Mouse (Mus musculus) forebrain, embryonic 13.5 days (tissue): Measurements from ENCODE around the gene Slc25a33. TPM values are rescaled to one million over a fixed set of nuclear protein-coding genes. Genes with fewer than 3 reads are reported as not detected.

Source experiments
- ATAC-seq: fragments of 200-750 bp; cut with Nextera tagmentation; 2 replicates; pipeline ENCODE4 v1.8.0; 2017
- H3K27ac ChIP-seq: fragments of 300-500 bp; sonication (generic); 2 replicates; pipeline ENCODE4 v1.5.1; 2015; ENCODE audit warnings: inconsistent platforms, mild to moderate bottlenecking, moderate library complexity
- H3K27me3 ChIP-seq: fragments of 300-500 bp; sonication (generic); 2 replicates; pipeline ENCODE4 v1.6.1; 2015; ENCODE audit warnings: mild to moderate bottlenecking, inconsistent platforms
- H3K36me3 ChIP-seq: fragments of 300-500 bp; sonication (generic); 2 replicates; pipeline ENCODE4 v1.6.1; 2015; ENCODE audit warnings: mild to moderate bottlenecking, inconsistent platforms; ENCODE audit not compliant: poor library complexity, severe bottlenecking
- H3K4me1 ChIP-seq: fragments of 300-500 bp; sonication (generic); 2 replicates; pipeline ENCODE4 v1.6.1; 2015; ENCODE audit warnings: inconsistent platforms
- H3K4me2 ChIP-seq: fragments of 300-500 bp; sonication (generic); 2 replicates; pipeline ENCODE4 v1.6.1; 2015; ENCODE audit warnings: inconsistent platforms, mild to moderate bottlenecking, moderate library complexity
- H3K4me3 ChIP-seq: fragments of 300-500 bp; sonication (generic); 2 replicates; pipeline ENCODE4 v1.5.1; 2015; ENCODE audit warnings: mild to moderate bottlenecking, inconsistent platforms
- H3K9ac ChIP-seq: fragments of 300-500 bp; sonication (generic); 2 replicates; pipeline ENCODE4 v1.6.1; 2015; ENCODE audit warnings: mild to moderate bottlenecking, inconsistent platforms
- H3K9me3 ChIP-seq: fragments of 300-500 bp; sonication (generic); replicated peaks from 2 replicates; pipeline ENCODE4 v1.6.1; 2016; ENCODE audit warnings: inconsistent platforms
- WGBS: fragments of 180-500 bp; shearing (Covaris S2); methylation state at CpG from one replicate; pipeline ENCODE4 v1.1.7; 2015; 5-methylcytosine and 5-hydroxymethylcytosine counted together
- polyA plus RNA-seq: library from polyadenylated mRNA; unstranded; fragments of >200 nt; fragmentation: Nextera tagmentation; extraction: Ambion mirVana; gene quantifications from 2 replicates; pipeline ENCODE4 v1.2.1, GENCODE M21; 2015

Slc25a33 gene
- polyA plus RNA-seq, 1 experiment from 2014 or later: 15.5 TPM

DNA sequence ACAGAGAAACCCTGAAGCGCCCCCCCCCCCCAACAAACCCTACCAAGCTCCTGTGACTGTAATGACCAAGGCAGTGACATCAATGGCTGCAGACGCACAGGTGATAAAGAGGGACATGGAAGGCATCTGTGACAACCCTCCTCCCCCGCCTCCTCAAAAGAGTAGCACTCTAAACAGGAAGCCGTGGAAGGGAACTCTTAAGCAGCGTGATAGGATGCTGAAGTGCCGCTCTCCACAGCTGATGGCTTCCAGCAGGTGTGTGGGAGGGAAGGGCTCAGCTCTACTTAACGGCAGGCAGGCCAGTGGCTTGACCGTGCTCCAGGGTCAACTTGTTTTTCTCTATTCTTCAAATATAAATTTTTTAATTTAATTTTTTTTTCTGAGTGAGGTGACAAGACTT lies 52.9 kb downstream of the Slc25a33 start:
- Histone ChIP-seq H3K4me1 (peaks cover 11% of the 10 kb centered on the region; the same call in 1 of the 2 replicates), H3K9me3 (no peaks in the 10 kb centered on the region), H3K9ac (no peak overlapping the region), H3K27ac (no peak overlapping the region), H3K4me2 (no peak overlapping the region), H3K36me3 (peaks cover 84% of the 10 kb centered on the region), H3K4me3 (no peak overlapping the region), H3K27me3 (no peaks in the 10 kb centered on the region)
- no peak for ATAC-seq
- WGBS: 86% methylated on average over 7 of the region's 8 CpGs

DNA sequence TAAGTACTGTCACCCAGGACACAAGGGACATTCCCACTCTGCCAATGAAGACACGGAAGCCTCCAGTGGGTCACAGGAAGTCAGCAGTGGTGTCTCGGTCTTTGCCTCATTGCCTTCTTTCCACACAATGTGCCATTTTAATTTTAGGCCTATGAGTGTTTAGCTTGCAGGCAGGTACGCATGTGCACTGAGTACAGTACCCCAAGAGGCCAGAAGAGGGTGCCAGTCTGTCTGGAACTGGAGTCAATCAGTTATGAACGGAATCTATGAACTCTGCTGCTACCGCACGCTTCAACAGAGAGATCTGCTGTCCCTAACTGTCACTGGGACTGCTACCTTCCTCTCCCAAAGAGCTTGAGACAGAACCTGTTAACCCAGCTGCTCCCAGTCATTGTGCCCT lies 54.4 kb downstream of the Slc25a33 start:
- peaks cover 11% of the 10 kb centered on the region; the same call in 1 of the 2 replicates for H3K4me1 ChIP-seq
- no peak overlapping the region for H3K4me2 ChIP-seq
- H3K9ac ChIP-seq: no peak overlapping the region
- peaks cover 84% of the 10 kb centered on the region for H3K36me3 ChIP-seq
- WGBS: 84% methylated on average over 6 of the region's 6 CpGs
- H3K27ac ChIP-seq: no peak overlapping the region
- no peaks in the 10 kb centered on the region for H3K27me3 ChIP-seq
- H3K4me3 ChIP-seq: no peak overlapping the region
- no peak for ATAC-seq
- no peaks in the 10 kb centered on the region for H3K9me3 ChIP-seq

DNA sequence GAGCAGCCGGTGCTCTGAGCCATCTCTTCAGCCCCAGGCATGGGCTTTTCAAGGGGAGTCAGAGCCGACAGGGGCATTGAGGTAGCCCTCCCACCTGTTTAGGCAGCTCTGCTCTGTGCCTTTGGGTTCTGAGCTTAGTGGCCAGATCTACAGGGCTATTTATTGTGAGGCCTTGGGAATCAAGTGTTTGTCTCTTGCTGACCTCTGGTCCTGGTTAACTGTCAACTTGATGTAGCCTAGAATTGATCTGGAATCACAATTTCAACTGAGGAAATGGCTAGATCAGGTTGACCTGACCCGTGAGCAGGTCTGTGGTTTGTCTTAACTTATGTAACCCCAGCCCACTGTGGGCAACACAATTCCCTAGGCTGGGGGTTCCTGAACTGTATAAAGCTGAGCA lies 59.5 kb downstream of the Slc25a33 start:
- peaks cover 51% of the 10 kb centered on the region for H3K36me3 ChIP-seq
- no peak overlapping the region for H3K27ac ChIP-seq
- no peaks in the 10 kb centered on the region for H3K9me3 ChIP-seq
- no peak overlapping the region for H3K4me3 ChIP-seq
- H3K9ac ChIP-seq: no peak overlapping the region
- ATAC-seq: no peak
- no peaks in the 10 kb centered on the region for H3K27me3 ChIP-seq
- H3K4me2 ChIP-seq: no peak overlapping the region
- no peaks in the 10 kb centered on the region for H3K4me1 ChIP-seq
- WGBS: 80% methylated on average over 3 of the region's 3 CpGs

DNA sequence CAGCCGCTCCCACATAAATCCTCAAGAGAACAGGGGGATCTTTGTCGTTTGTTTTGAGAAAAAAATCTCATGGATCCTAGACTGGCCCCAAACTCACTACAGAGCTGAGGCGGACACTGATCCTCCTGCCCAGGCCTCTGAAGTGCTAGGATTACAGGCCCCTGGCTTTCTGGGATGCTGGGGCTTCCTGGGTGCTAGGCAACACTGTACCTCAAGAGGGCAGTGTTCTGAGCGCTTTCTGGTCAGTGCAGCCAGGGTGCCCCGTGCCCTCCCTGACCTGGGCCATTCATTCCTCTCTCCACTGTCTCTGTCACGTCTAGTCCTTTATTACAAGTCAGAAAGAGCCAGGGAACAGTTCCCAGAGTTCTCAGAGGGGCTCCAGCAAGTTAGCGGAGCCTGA lies 62.1 kb downstream of the Slc25a33 start:
- 24% methylated on average over 7 of the region's 7 CpGs for WGBS
- Histone ChIP-seq H3K36me3 (peaks cover 25% of the 10 kb centered on the region), H3K9ac (no peak overlapping the region), H3K4me2 (no peak overlapping the region; the same call in 1 of the 2 replicates), H3K27me3 (no peaks in the 10 kb centered on the region), H3K4me3 (no peak overlapping the region), H3K4me1 (no peaks in the 10 kb centered on the region), H3K9me3 (no peaks in the 10 kb centered on the region), H3K27ac (no peak overlapping the region)
- ATAC-seq: no peak

DNA sequence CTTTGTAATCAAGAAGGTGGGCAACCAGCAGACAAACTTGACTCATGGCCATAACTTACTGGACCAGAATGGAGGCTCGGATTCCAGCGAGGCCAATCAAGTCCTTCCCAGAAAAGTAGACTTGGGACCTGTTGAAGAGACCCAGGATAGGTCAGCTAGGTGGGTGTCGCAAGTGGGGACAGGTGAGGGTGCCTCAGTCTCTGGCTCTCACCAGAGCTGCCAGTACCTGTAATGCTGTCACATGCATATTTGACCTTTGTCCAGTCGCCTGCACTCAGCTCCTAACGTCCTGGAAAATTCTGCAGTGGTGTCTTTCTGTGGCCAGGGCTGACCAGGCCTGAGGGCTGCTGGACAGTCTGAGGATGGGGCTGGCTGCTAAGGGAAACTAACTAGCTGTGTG lies 62.6 kb downstream of the Slc25a33 start:
- H3K4me1 ChIP-seq: no peaks in the 10 kb centered on the region
- H3K27ac ChIP-seq: no peak overlapping the region
- H3K4me2 ChIP-seq: no peak overlapping the region
- H3K9ac ChIP-seq: no peak overlapping the region
- no peak for ATAC-seq
- no peak overlapping the region for H3K4me3 ChIP-seq
- 92% methylated on average over 5 of the region's 5 CpGs for WGBS
- H3K9me3 ChIP-seq: no peaks in the 10 kb centered on the region
- peaks cover 21% of the 10 kb centered on the region for H3K36me3 ChIP-seq
- H3K27me3 ChIP-seq: no peaks in the 10 kb centered on the region

DNA sequence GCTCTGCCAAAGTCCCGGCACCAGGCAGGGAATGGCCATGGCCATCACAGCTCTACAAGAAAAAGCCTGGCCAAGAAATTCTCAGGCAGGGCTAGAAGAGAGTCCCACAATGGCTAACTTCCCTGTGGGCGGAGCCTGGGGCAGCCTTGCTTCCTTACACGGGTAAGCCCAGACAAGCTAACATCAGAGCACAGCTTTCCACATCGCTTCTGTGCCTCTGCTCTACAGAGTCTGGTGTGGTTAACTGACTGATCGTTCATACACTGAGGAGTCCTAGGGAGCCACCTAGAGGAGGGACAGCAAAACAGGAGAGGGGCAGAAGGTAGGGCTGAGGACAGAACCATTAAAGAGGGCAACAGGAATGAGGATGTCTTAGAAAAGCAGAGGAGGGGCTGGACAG lies 63.6 kb downstream of the Slc25a33 start:
- no peak overlapping the region for H3K4me3 ChIP-seq
- no peaks in the 10 kb centered on the region for H3K27me3 ChIP-seq
- H3K9me3 ChIP-seq: no peaks in the 10 kb centered on the region
- peak; percentile 63 for ATAC-seq
- peaks cover 11% of the 10 kb centered on the region for H3K36me3 ChIP-seq
- H3K4me1 ChIP-seq: no peaks in the 10 kb centered on the region
- H3K9ac ChIP-seq: no peak overlapping the region
- no peak overlapping the region for H3K27ac ChIP-seq
- H3K4me2 ChIP-seq: no peak overlapping the region
- 23% methylated on average over 5 of the region's 5 CpGs for WGBS

DNA sequence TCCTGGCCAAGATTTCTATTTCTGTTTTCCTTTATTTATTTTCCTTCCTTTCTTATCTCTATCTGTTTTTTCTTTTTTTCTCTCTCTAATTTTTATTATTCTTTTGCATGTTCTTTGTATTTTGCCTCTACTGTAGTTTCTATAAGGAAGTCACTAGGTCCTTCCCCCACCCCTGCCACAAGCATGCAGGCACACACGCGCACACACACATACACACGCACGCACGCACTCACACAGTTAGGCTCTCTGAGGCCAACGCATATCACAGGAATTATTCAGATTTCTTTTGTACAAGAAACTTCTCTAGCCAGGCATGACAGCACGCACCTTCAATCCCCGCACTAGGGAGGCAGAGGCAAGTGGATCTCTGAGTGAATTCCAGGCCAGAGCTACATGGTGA lies 68.1 kb downstream of the Slc25a33 start:
- H3K4me3 ChIP-seq: no peak overlapping the region
- no peak overlapping the region for H3K4me2 ChIP-seq
- WGBS: 91% methylated on average over 8 of the region's 8 CpGs
- no peaks in the 10 kb centered on the region for H3K9me3 ChIP-seq
- ATAC-seq: no peak
- H3K27ac ChIP-seq: no peak overlapping the region
- no peaks in the 10 kb centered on the region for H3K27me3 ChIP-seq
- H3K36me3 ChIP-seq: no peaks in the 10 kb centered on the region
- no peak overlapping the region for H3K9ac ChIP-seq
- H3K4me1 ChIP-seq: no peaks in the 10 kb centered on the region

DNA sequence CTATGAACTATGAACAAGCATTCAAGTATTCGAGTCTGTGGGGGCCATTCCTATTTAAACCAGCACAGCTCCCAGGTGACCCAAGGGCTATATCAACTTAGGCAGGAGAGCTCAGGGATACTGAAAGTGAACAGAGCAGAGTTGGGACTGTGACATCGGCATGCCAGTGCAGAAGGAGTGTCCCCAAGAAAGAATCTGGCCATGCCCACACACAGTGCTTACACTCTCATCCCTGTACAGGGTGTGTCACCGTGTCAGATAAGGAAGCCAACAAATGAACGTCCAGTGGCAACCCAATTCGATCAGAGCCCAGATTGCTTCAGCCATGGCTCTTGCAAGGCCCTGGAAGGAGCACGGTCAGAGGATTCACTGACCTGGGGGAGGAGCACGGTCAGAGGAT lies 68.8 kb downstream of the Slc25a33 start:
- Histone ChIP-seq H3K36me3 (no peaks in the 10 kb centered on the region), H3K4me1 (no peaks in the 10 kb centered on the region), H3K4me3 (no peak overlapping the region), H3K9me3 (no peaks in the 10 kb centered on the region), H3K4me2 (no peak overlapping the region), H3K9ac (no peak overlapping the region), H3K27me3 (0 out of 2 replicates have a peak, but pooled peaks cover 2% of the 10 kb centered on the region), H3K27ac (no peak overlapping the region)
- ATAC-seq: no peak
- 83% methylated on average over 7 of the region's 7 CpGs for WGBS

DNA sequence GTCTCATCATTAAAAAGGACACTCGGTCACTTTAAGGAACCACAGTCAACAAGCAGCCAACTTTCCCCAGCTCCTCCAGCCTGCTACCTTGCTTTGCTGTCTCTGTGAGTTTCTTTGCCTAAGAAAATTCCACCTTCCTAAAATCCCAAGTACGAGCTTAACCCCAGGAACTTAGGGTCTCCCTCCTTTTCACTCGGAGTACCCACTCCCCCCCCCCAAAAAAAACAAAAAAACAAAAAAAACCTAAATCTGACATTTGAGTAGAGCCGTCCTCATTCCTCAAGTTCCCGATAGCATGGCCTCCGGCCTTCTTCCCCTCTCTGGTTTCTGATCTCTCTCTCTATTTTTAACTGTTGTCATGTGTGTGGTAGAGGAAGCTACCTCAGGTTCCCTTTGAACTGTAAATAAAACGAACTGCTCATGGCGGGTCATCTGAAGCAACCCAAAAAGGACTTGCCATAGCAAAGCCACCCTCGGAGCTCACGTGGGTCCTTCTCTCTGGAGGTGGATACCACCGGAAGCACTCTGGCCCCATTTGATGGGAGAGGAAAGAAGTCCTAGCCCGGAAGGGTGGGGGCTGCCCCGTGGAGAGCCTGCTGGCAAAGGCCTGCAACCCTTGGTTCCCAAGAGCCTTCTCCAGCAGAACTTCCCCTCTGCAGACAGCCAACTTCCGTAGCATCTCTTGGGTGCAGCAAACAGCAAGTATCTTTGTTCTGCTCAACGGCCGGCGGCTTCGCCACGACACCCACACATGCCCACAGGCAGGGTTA lies 71.7 kb downstream of the Slc25a33 start, which contains the start of gene Pik3cd:
Gene Pik3cd (minus strand): TSS at position 362 of the 770 bp plus-strand sequence.
- WGBS: 81% methylated on average over 19 of the region's 19 CpGs
- H3K27me3 ChIP-seq: peaks cover 20% of the 10 kb centered on the region
- H3K9me3 ChIP-seq: no peaks in the 10 kb centered on the region
- H3K9ac ChIP-seq: no peak within 1 kb of the TSS
- H3K4me1 ChIP-seq: peaks cover 10% of the 10 kb centered on the region
- H3K4me3 ChIP-seq: no peak within 1 kb of the TSS
- ATAC-seq: no peak
- no peak within 1 kb of the TSS for H3K27ac ChIP-seq
- no peak within 1 kb of the TSS for H3K4me2 ChIP-seq
- H3K36me3 ChIP-seq: no peaks in the 10 kb centered on the region

DNA sequence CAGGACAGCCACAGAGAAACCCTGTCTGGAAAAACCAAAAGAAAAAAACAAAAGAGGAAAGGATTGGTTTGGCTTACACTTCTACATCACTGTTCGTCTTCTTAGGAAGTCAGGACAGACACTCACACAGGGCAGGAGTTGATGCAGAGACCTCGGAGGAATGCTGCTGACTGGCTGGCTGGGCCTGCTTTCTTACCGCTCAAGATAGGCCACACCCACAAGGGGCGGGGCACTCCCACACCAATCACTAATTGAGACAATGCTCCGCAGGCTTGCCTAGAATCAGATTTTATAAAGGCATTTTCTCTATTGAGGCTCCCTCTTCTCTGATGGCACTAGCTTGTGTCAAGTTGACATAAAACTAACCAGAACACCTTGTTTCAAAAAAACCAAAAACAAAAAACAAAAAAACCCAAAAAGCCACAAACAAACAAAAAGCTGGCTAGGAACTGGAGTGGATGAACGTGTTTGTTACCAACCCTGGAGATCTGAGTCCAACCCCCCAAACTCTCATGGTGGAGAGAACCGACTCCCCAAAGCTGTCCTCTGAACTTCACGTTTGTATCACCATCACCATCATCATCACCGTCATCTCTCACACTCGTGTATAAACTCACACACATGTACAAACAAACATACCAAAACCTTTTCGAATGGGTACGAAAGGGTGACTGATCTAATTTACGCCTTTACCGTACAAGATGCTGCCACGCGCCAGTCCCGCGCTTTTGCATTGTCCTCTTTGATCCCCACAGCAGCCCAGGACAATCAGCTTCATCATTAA lies 72.5 kb downstream of the Slc25a33 start:
- H3K9me3 ChIP-seq: no peaks in the 10 kb centered on the region
- WGBS: 59% methylated on average over 18 of the region's 18 CpGs
- H3K27me3 ChIP-seq: peaks cover 27% of the 10 kb centered on the region
- H3K9ac ChIP-seq: no peak overlapping the region
- peaks cover 10% of the 10 kb centered on the region for H3K4me1 ChIP-seq
- H3K4me2 ChIP-seq: no peak overlapping the region
- H3K27ac ChIP-seq: no peak overlapping the region
- H3K4me3 ChIP-seq: no peak overlapping the region
- H3K36me3 ChIP-seq: no peaks in the 10 kb centered on the region
- no peak for ATAC-seq

DNA sequence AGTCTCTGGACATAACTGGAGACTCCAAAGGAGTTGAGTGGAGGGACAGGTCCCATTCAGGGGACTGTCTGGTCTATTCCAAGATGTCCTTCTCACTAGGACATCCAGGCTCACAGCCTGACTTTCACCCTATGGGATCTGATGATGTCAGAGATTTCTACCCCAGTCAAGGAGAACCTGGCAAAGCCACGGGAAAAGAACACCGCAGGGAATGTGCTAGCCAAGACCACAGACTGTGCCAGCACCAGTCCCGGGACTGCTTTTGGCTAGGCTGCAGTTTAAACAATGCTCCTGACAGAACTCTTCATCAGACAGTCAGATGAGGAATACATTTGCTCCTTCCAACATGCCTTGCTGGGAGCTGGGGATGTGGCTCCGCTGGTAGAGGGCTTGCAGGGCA lies 74.1 kb downstream of the Slc25a33 start:
- H3K9ac ChIP-seq: no peak overlapping the region
- ATAC-seq: no peak

DNA sequence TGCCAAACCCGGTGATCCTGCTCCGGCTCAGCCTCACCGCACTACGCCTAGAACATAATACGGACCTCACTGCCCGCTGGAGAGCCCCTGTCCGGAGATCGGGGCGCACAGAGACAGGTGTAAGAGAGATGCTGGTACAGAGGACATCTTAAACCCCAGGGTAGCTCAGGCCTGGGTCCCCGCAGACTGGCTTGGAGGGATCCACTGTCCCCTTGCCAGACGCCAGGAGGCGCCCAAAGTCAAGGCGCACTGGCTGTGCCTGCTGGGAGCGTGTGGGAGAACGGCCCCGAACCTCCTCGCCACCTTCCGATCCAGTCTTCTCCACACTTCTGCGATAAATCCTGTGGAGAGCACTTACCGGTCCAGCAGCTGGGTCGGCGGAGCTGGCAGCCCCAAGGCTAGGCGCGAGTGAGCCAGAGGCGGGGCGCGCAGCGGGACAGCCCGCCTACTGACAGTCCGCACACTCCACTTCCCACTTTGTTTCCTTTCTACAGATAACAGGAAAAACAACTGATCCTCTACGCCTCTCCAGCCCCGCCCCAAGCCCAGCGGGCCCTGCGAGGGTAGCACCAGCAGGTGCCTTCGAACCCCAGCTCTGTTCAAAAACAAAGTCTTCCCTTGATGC lies 75.8 kb downstream of the Slc25a33 start:
- H3K27ac ChIP-seq: no peak overlapping the region
- H3K4me1 ChIP-seq: peaks cover 10% of the 10 kb centered on the region
- H3K36me3 ChIP-seq: no peaks in the 10 kb centered on the region
- peak overlapping the region; percentile 76 for H3K4me2 ChIP-seq
- under 1% methylated on average over 35 of the region's 35 CpGs for WGBS
- H3K9ac ChIP-seq: peak overlapping the region; percentile 68
- peak overlapping the region; percentile 47 for H3K4me3 ChIP-seq
- no peaks in the 10 kb centered on the region for H3K9me3 ChIP-seq
- H3K27me3 ChIP-seq: peaks cover 38% of the 10 kb centered on the region
- peak; percentile 84 for ATAC-seq

More for the DNA sequence above, 74.1 kb downstream of the Slc25a33 start:
- WGBS: 76% methylated on average over 4 of the region's 4 CpGs
- Histone ChIP-seq H3K27me3 (peaks cover 38% of the 10 kb centered on the region), H3K27ac (no peak overlapping the region), H3K36me3 (no peaks in the 10 kb centered on the region), H3K4me1 (peaks cover 10% of the 10 kb centered on the region), H3K4me2 (no peak overlapping the region), H3K9me3 (no peaks in the 10 kb centered on the region), H3K4me3 (no peak overlapping the region)
